Mouse (Mus musculus) frontal cortex, postnatal 14 days (tissue): Measurements from ENCODE around the gene D730048I06Rik.
"Not testable (repeated sequence)": the region's sequence is repeated elsewhere in the genome, so short reads cannot be mapped to it uniquely, and the experiment has no call there.

ENCODE experiments used
- DNase-seq, 2 experiments: peaks; one replicate each; pipeline ENCODE4 v3.0.0; 2022; ENCODE audit warnings: low spot score in 2 of 2

The D730048I06Rik gene

GRCm38 (mm10) chr9:35790001-35790400, at the start of gene D730048I06Rik, which contains the start of gene Gm27235:
TSS of gene D730048I06Rik (minus strand) at chr9:35790112.
TSS of gene Gm27235 (minus strand) at chr9:35790101.
- DNase-seq = no peak

DNA sequence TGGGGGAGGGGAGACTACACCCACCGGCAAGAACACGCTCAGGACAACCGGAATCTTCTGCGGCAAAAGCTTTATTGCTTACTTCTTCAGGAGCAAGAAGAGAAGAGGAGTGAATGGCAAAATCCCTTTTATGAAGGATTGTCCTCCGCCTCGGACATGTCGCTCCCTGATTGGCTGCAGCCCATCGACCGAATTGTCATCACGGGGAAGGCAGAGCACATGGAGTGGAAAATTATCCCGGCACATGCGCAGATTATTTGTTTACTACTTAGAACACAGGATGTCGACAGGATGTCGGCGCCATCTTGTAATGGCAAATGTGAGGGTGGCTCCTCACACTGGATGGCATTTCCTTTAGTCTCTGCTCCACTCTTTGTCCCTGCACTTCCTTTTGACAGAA, 28.0 kb upstream of the D730048I06Rik start:
- not testable (repeated sequence) for DNase-seq

DNA sequence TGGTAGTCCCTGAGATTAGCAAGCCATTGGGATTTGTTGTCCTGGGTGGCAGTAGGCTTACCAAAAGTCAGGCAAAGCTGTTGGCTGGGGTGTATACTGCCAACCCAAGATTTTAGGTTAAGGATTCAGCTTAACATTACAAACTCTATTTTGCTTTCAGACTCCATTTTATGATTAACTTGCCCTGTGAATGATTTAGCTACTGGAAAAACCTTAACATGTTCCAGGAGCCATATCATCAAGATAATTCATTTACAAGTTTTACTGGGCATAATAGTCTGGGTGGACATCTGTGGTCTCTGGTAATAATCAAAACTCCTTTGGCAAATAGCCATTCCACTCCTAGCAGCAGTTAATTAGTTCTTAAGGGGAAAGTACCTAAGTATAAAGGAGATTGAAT, 8.2 kb upstream of the D730048I06Rik start:
- no peak for DNase-seq

DNA sequence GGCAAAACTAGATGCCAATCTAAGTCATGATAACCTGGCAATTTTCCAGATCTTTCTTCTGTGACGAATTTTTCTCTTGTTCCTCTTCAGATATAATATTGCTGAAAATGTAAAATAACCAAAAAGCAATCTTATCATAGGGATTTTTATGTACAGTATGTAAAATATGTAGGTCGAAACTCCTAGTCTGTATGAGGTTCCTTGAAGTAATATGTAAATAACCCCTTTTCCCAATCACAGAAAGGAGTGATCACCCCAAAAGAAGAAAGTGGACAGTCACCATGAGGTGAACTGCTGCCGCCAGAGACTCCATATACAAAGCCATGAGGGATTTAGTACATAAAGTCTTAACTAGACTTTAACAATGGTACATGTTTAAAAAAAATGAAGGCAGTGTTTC, 11.9 kb downstream of the D730048I06Rik start, which contains the start of gene Gm17727:
TSS of gene Gm17727 (minus strand) at position 101 of the 400 bp plus-strand sequence.
- DNase-seq = no peak

DNA sequence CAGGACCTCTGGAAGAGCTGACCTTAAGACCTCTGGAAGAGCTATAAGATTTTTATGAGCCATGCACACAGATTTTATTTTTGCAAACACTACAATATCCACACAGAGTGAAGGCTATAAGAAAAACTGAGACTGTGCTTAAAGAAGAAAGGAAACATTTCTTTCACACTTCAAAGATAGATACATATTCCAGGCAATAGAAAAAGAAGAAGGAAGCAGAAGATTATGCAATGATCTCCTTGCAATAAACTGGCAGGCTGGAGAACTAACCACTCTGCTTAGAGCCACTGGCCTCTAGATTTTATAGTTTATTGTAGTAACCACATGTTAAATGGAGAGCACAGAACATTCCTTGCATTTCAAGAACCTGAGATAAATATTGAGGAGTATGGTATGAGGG, 33.1 kb downstream of the D730048I06Rik start:
- no peak for DNase-seq

DNA sequence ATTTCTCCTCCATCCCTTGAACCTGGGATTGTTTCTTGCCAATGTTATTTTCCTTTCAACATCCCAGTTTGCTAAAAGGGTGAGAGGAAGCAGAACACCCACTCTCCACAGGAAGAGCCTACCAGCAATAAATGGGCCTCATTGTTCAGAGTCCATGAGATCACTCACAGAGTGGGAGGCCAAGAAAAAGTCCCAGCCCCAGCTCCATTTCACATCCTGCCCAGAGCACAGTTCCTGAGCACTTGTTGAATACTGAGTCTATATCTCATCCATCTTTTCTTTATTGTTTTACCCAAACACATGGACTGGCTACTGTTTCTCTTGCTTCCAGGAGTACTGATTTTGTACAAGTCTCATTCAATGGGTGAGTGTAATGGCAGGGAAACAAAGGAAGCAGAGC, 49.2 kb downstream of the D730048I06Rik start, which contains the start of gene Gm17677:
TSS of gene Gm17677 (plus strand) at position 301 of the 400 bp plus-strand sequence.
- no peak for DNase-seq
